Mouse (Mus musculus) embryonic facial prominence, embryonic 13.5 days (tissue): Measurements from ENCODE around the gene Cdh13. TPM values are rescaled to one million over a fixed set of nuclear protein-coding genes. Genes with fewer than 3 reads are reported as not detected.

ENCODE experiments used
- ATAC-seq: fragments of 200-750 bp; cut with Nextera tagmentation; 2 replicates; pipeline ENCODE4 v1.8.0; 2017; ENCODE audit warnings: low read depth; ENCODE audit not compliant: insufficient number of reproducible peaks, insufficient read depth, low FRiP score, low TSS enrichment
- H3K27ac ChIP-seq: fragments of 300-500 bp; sonication (generic); 2 replicates; pipeline ENCODE4 v1.5.1; 2015; ENCODE audit warnings: moderate library complexity, mild to moderate bottlenecking, inconsistent platforms
- H3K27me3 ChIP-seq: fragments of 300-500 bp; sonication (generic); 2 replicates; pipeline ENCODE4 v1.6.1; 2015; ENCODE audit warnings: mild to moderate bottlenecking, inconsistent platforms
- H3K36me3 ChIP-seq: fragments of 300-500 bp; sonication (generic); 2 replicates; pipeline ENCODE4 v1.6.1; 2015; ENCODE audit warnings: mild to moderate bottlenecking, inconsistent platforms
- H3K4me1 ChIP-seq: fragments of 300-500 bp; sonication (generic); 2 replicates; pipeline ENCODE4 v1.6.1; 2015; ENCODE audit warnings: inconsistent platforms
- H3K4me2 ChIP-seq: fragments of 300-500 bp; sonication (generic); 2 replicates; pipeline ENCODE4 v1.6.1; 2015; ENCODE audit warnings: moderate library complexity, mild to moderate bottlenecking, inconsistent platforms
- H3K4me3 ChIP-seq: fragments of 300-500 bp; sonication (generic); 2 replicates; pipeline ENCODE4 v1.5.1; 2015; ENCODE audit warnings: mild to moderate bottlenecking, inconsistent platforms
- H3K9ac ChIP-seq: fragments of 300-500 bp; sonication (generic); 2 replicates; pipeline ENCODE4 v1.6.1; 2015; ENCODE audit warnings: mild to moderate bottlenecking, inconsistent platforms
- H3K9me3 ChIP-seq: fragments of 300-500 bp; sonication (generic); 2 replicates; pipeline ENCODE4 v1.6.1; 2016; ENCODE audit warnings: inconsistent platforms
- WGBS: fragments of 180-500 bp; shearing (Covaris S2); methylation state at CpG from one replicate; pipeline ENCODE4 v1.1.7; 2015; ENCODE audit warnings: mixed read lengths; 5-methylcytosine and 5-hydroxymethylcytosine counted together
- polyA plus RNA-seq: library from polyadenylated mRNA; unstranded; fragments of >200 nt; fragmentation: Nextera tagmentation; extraction: Ambion mirVana; gene quantifications from 2 replicates; pipeline ENCODE4 v1.2.1, GENCODE M21; 2015

The Cdh13 gene
- polyA plus RNA-seq, 1 experiment from 2014 or later: 16.8 TPM

- no peak overlapping the region for H3K4me3 ChIP-seq
Observed at GRCm38 (mm10) chr8:119224547-119224946, 941.0 kb downstream of the Cdh13 start.

DNA sequence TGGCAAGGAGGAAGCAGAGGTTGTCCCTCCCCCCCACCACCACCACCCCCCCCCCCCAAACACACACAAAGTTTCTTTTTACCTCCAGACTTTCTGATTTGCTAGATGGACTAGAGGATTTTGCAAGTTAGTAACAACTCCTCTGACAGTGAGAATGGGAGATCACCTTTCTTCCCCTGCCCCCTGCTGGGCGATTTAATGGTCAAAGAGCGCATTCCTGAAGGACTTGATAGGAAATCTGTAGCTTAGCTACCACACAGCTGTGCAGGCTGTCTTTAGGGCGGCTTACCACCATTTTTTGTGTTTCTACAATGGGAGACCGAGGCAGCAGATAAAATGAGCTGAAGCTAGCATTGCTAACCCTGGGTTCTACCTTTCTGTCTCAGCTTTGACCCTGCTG lies 961.6 kb downstream of the Cdh13 start:
- no peak overlapping the region for H3K9ac ChIP-seq
- no peak overlapping the region for H3K27ac ChIP-seq
- no peaks in the 10 kb centered on the region for H3K4me1 ChIP-seq
- peaks cover 4% of the 10 kb centered on the region; the same call in 1 of the 2 replicates for H3K9me3 ChIP-seq
- H3K36me3 ChIP-seq: no peaks in the 10 kb centered on the region
- H3K4me2 ChIP-seq: no peak overlapping the region
- 56% methylated on average over 4 of the region's 4 CpGs for WGBS
- H3K4me3 ChIP-seq: no peak overlapping the region
- no peaks in the 10 kb centered on the region for H3K27me3 ChIP-seq
- no peak for ATAC-seq

More at GRCm38 (mm10) chr8:119224547-119224946, 941.0 kb downstream of the Cdh13 start:
- Histone ChIP-seq H3K4me2 (no peak overlapping the region), H3K36me3 (no peaks in the 10 kb centered on the region), H3K9me3 (no peaks in the 10 kb centered on the region), H3K4me1 (no peaks in the 10 kb centered on the region), H3K27me3 (no peaks in the 10 kb centered on the region), H3K27ac (no peak overlapping the region), H3K9ac (no peak overlapping the region)
- ATAC-seq: no peak
- WGBS: 3% methylated on average over 1 of the region's 1 CpGs

DNA sequence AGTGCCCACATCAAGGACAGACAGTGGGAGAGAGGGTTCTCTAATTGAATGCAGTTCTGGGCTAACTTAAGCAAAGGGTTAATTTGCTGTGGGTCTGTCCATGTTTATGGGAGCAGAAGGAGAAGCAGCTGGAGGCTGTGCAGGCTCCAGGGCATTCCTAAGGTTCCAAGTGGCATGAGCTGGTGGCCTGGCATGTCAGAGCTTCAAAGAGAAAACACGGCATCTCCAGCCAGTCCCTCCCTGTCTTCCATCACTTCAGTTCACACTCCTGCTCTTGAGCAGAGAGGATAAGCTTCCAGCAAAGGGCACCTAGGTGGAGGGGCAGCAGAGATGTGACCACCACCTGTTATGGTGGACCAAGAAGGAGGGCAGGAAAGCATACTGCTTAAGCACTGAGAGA lies 962.1 kb downstream of the Cdh13 start:
- Histone ChIP-seq H3K36me3 (no peaks in the 10 kb centered on the region), H3K9ac (no peak overlapping the region), H3K4me2 (no peak overlapping the region), H3K4me3 (no peak overlapping the region), H3K4me1 (no peaks in the 10 kb centered on the region), H3K27ac (no peak overlapping the region), H3K27me3 (no peaks in the 10 kb centered on the region), H3K9me3 (peaks cover 4% of the 10 kb centered on the region; the same call in 1 of the 2 replicates)
- WGBS: 50% methylated on average over 1 of the region's 1 CpGs
- ATAC-seq: no peak

- no peaks in the 10 kb centered on the region for H3K27me3 ChIP-seq
- 84% methylated on average over 3 of the region's 3 CpGs for WGBS
- H3K36me3 ChIP-seq: no peaks in the 10 kb centered on the region
- no peak for ATAC-seq
- H3K9ac ChIP-seq: no peak overlapping the region
- no peaks in the 10 kb centered on the region for H3K4me1 ChIP-seq
- H3K9me3 ChIP-seq: no peaks in the 10 kb centered on the region
- no peak overlapping the region for H3K4me3 ChIP-seq
- no peak overlapping the region for H3K27ac ChIP-seq
- H3K4me2 ChIP-seq: no peak overlapping the region
Observed at GRCm38 (mm10) chr8:119254358-119254757, 970.8 kb downstream of the Cdh13 start.

DNA sequence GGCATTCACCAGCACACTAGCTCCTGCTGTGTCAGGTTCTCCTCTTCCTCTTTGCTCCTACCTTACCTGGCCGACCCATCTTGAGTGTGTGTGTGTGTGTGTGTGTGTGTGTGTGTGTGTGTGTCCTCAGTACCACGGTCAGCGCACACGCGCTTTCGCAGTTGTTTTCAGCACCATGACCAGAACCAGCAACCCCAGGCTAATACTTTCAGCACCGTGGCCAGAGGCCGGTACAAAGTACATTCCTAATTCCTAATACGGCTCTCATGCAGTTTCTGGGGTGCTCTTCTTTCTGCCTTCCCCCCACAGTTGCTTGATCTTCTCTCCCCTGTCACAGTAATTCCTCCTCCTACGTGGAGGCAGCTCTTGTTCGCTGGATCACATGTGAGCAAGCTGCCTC lies 975.1 kb downstream of the Cdh13 start:
- no peaks in the 10 kb centered on the region for H3K27me3 ChIP-seq
- H3K4me3 ChIP-seq: no peak overlapping the region
- no peak overlapping the region for H3K4me2 ChIP-seq
- no peaks in the 10 kb centered on the region for H3K9me3 ChIP-seq
- no peaks in the 10 kb centered on the region for H3K4me1 ChIP-seq
- 27% methylated on average over 10 of the region's 11 CpGs for WGBS
- ATAC-seq: no peak
- no peak overlapping the region for H3K9ac ChIP-seq
- no peak overlapping the region for H3K27ac ChIP-seq
- no peaks in the 10 kb centered on the region for H3K36me3 ChIP-seq

DNA sequence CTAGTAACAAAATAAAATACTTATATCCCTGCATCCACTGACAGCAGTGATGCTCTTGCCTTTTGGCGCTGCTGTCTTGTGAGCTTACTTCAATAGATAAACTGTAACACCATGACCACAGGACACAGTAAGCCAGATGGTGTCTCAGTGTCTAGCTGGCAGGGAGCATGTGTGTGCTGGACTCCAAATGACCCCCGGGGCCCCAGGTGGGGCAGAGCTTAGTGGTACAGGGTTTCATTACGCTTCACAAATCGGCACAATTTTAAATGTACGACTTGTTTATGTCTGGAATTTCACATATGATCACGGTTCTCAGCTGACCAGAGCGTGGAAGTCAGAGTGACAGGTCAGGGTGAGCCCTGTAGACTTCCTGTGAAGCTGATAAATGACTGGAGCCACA lies 980.2 kb downstream of the Cdh13 start:
- 74% methylated on average over 7 of the region's 7 CpGs for WGBS
- no peak for ATAC-seq

GRCm38 (mm10) chr8:119266304-119266703 lies 982.8 kb downstream of the Cdh13 start:
- H3K9ac ChIP-seq: no peak overlapping the region
- H3K4me2 ChIP-seq: no peak overlapping the region
- no peak overlapping the region for H3K27ac ChIP-seq
- no peaks in the 10 kb centered on the region for H3K9me3 ChIP-seq
- WGBS: 86% methylated on average over 4 of the region's 4 CpGs
- ATAC-seq: no peak
- H3K36me3 ChIP-seq: no peaks in the 10 kb centered on the region
- H3K4me1 ChIP-seq: no peaks in the 10 kb centered on the region
- no peak overlapping the region for H3K4me3 ChIP-seq
- no peaks in the 10 kb centered on the region for H3K27me3 ChIP-seq

More for the DNA sequence above, 980.2 kb downstream of the Cdh13 start:
- Histone ChIP-seq H3K9ac (no peak overlapping the region), H3K27ac (no peak overlapping the region), H3K9me3 (no peaks in the 10 kb centered on the region), H3K4me3 (no peak overlapping the region), H3K36me3 (no peaks in the 10 kb centered on the region), H3K4me2 (no peak overlapping the region), H3K27me3 (no peaks in the 10 kb centered on the region), H3K4me1 (no peaks in the 10 kb centered on the region)

- no peak for ATAC-seq
- no peak overlapping the region for H3K4me3 ChIP-seq
- H3K27me3 ChIP-seq: no peaks in the 10 kb centered on the region
- H3K27ac ChIP-seq: no peak overlapping the region
- no peak overlapping the region for H3K4me2 ChIP-seq
- no peaks in the 10 kb centered on the region for H3K9me3 ChIP-seq
- H3K36me3 ChIP-seq: no peaks in the 10 kb centered on the region
- H3K9ac ChIP-seq: no peak overlapping the region
- WGBS: 66% methylated on average over 3 of the region's 3 CpGs
- H3K4me1 ChIP-seq: no peaks in the 10 kb centered on the region
Observed at GRCm38 (mm10) chr8:119269576-119269975, 986.0 kb downstream of the Cdh13 start.

DNA sequence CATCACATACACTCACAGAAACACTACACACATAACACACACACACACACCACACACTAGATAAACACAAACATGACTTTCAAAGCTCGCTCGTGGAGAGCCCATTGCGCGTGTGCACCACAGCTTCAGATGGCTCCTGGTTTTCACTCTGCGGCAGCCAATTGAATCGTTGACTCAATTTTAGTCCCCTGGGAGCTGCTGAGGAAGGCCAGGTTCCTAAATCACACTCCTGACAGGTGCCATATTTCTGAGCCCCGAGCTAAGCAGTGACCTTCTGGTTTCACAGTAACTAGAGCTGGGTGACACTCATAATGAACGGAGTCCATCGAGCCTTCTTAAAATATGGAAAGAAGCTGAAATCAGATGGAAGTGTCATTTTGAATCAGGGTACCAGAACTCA lies 986.8 kb downstream of the Cdh13 start:
- 87% methylated on average over 9 of the region's 9 CpGs for WGBS
- no peaks in the 10 kb centered on the region for H3K36me3 ChIP-seq
- no peaks in the 10 kb centered on the region for H3K9me3 ChIP-seq
- no peaks in the 10 kb centered on the region for H3K4me1 ChIP-seq
- H3K4me3 ChIP-seq: no peak overlapping the region
- H3K27me3 ChIP-seq: no peaks in the 10 kb centered on the region
- no peak overlapping the region for H3K9ac ChIP-seq
- no peak overlapping the region for H3K27ac ChIP-seq
- no peak for ATAC-seq
- no peak overlapping the region for H3K4me2 ChIP-seq

DNA sequence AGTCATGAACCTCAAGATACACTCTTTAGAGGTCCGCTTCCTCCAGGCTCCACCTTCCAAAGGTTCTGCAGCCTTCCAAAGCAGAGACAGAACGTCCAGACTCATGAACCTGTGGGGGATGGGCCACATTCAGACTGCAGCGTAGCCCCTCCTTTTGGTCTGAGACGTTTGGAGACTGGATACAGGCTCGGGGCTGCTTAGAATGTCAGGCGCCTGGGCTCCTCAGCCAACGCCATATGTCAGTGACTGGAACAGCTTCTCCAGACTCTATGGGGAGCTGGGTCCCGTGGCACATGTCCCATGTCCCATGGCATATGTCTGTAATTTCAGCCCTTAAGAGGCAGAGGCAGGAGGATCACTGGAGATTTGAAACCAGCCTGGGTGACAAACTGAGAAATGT lies 989.4 kb downstream of the Cdh13 start:
- no peak overlapping the region for H3K9ac ChIP-seq
- ATAC-seq: no peak
- H3K27me3 ChIP-seq: no peaks in the 10 kb centered on the region
- no peaks in the 10 kb centered on the region for H3K4me1 ChIP-seq
- no peaks in the 10 kb centered on the region for H3K9me3 ChIP-seq
- WGBS: 68% methylated on average over 8 of the region's 8 CpGs
- H3K27ac ChIP-seq: no peak overlapping the region
- H3K4me2 ChIP-seq: no peak overlapping the region
- no peak overlapping the region for H3K4me3 ChIP-seq
- no peaks in the 10 kb centered on the region for H3K36me3 ChIP-seq

GRCm38 (mm10) chr8:119275442-119275841 lies 991.9 kb downstream of the Cdh13 start:
- H3K4me1 ChIP-seq: no peaks in the 10 kb centered on the region
- ATAC-seq: no peak
- WGBS: 87% methylated on average over 1 of the region's 1 CpGs
- H3K4me2 ChIP-seq: no peak overlapping the region
- H3K36me3 ChIP-seq: no peaks in the 10 kb centered on the region
- H3K9ac ChIP-seq: no peak overlapping the region
- H3K27me3 ChIP-seq: no peaks in the 10 kb centered on the region
- H3K27ac ChIP-seq: no peak overlapping the region
- H3K4me3 ChIP-seq: no peak overlapping the region
- H3K9me3 ChIP-seq: no peaks in the 10 kb centered on the region

- Histone ChIP-seq H3K27ac (no peak overlapping the region), H3K9me3 (no peaks in the 10 kb centered on the region), H3K4me3 (no peak overlapping the region), H3K4me1 (no peaks in the 10 kb centered on the region), H3K9ac (no peak overlapping the region), H3K27me3 (no peaks in the 10 kb centered on the region), H3K4me2 (no peak overlapping the region), H3K36me3 (no peaks in the 10 kb centered on the region)
- no peak for ATAC-seq
- whole genome bisulfite sequencing: 67% methylated on average over 3 of the region's 3 CpGs
Observed at GRCm38 (mm10) chr8:119277047-119277451, 993.5 kb downstream of the Cdh13 start.

DNA sequence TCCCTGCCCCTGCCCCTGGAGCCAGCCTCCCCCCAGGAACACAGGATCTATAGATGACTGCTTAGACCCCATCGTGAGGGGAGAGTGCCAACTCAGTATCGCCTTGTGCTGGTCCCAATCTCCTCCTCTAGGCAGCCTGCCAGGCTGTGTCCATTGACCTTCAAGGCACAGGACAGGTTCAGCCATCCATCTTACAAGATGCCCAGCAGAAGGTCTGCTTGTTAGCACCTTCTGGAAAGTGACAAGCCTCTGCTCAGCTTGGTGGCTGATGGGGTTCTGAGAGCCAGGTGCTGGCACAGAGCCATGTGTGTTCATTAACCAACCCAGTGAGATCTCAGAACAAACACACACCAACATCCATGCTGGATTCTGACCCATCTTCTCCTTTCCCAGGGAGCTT lies 998.2 kb downstream of the Cdh13 start:
- no peak overlapping the region for H3K4me3 ChIP-seq
- no peak overlapping the region for H3K27ac ChIP-seq
- no peaks in the 10 kb centered on the region for H3K27me3 ChIP-seq
- H3K4me1 ChIP-seq: no peaks in the 10 kb centered on the region
- no peak overlapping the region for H3K4me2 ChIP-seq
- no peak for ATAC-seq
- H3K9me3 ChIP-seq: no peaks in the 10 kb centered on the region
- no peak overlapping the region for H3K9ac ChIP-seq
- WGBS: 83% methylated on average over 2 of the region's 2 CpGs
- no peaks in the 10 kb centered on the region for H3K36me3 ChIP-seq
